Mouse (Mus musculus) CH12.LX (cell line): ENCODE measurements around the gene Fam120a.

Source experiments
- PAX5 ChIP-seq: IDR thresholded peaks from 2 replicates; pipeline ENCODE4 v1.6.1; 2012; ENCODE audit warnings: low read length, inconsistent platforms, mixed read lengths
- RCOR1 ChIP-seq: conservative IDR thresholded peaks from 2 replicates; pipeline ENCODE4 v1.6.1; 2012; ENCODE audit warnings: low read depth, mild to moderate bottlenecking, inconsistent platforms, low read length, improper control_type of control experiment
- ZNF384 ChIP-seq: IDR thresholded peaks from 2 replicates; pipeline ENCODE4 v1.6.1; 2012; ENCODE audit warnings: low read depth, low read length, improper control_type of control experiment, inconsistent platforms

GRCm38 (mm10) chr13:48967956-48968749 lies at the start of gene Fam120a:
- TF ChIP-seq PAX5: no peak
- TF ChIP-seq RCOR1: no peak
- no peak for TF ChIP-seq ZNF384
